Mouse (Mus musculus) liver, embryonic 13.5 days (tissue): Measurements from ENCODE around the gene Zfp334. TPM values are rescaled to one million over a fixed set of nuclear protein-coding genes. Genes with fewer than 3 reads are reported as not detected.

ENCODE experiments used
- ATAC-seq: fragments of 200-750 bp; cut with Nextera tagmentation; 2 replicates; pipeline ENCODE4 v1.8.0; 2017; ENCODE audit warnings: low read depth, mild to moderate bottlenecking, moderate number of reproducible peaks, moderate library complexity
- DNase-seq: peaks from one replicate; pipeline ENCODE4 v3.0.0; 2022
- H3K27ac ChIP-seq: fragments of 300-500 bp; sonication (generic); 2 replicates; pipeline ENCODE4 v1.5.1; 2015; ENCODE audit warnings: moderate library complexity, mild to moderate bottlenecking, inconsistent platforms
- H3K27me3 ChIP-seq: fragments of 300-500 bp; sonication (generic); 2 replicates; pipeline ENCODE4 v1.6.1; 2015; ENCODE audit warnings: mild to moderate bottlenecking, inconsistent platforms
- H3K36me3 ChIP-seq: fragments of 300-500 bp; sonication (generic); 2 replicates; pipeline ENCODE4 v1.6.1; 2015; ENCODE audit warnings: mild to moderate bottlenecking, inconsistent platforms
- H3K4me1 ChIP-seq: fragments of 300-500 bp; sonication (generic); replicated peaks from 2 replicates; pipeline ENCODE4 v1.6.1; 2015; ENCODE audit warnings: inconsistent platforms
- H3K4me2 ChIP-seq: fragments of 300-500 bp; sonication (generic); 2 replicates; pipeline ENCODE4 v1.6.1; 2015; ENCODE audit warnings: inconsistent platforms, mild to moderate bottlenecking, moderate library complexity
- H3K4me3 ChIP-seq: fragments of 300-500 bp; sonication (generic); replicated peaks from 2 replicates; pipeline ENCODE4 v1.5.1; 2015; ENCODE audit warnings: mild to moderate bottlenecking, inconsistent platforms
- H3K9ac ChIP-seq: fragments of 300-500 bp; sonication (generic); 2 replicates; pipeline ENCODE4 v1.6.1; 2015; ENCODE audit warnings: mild to moderate bottlenecking, inconsistent platforms
- H3K9me3 ChIP-seq: fragments of 300-500 bp; sonication (generic); replicated peaks from 2 replicates; pipeline ENCODE4 v1.6.1; 2016; ENCODE audit warnings: inconsistent platforms
- WGBS: fragments of 180-500 bp; shearing (Covaris S2); methylation state at CpG from one replicate; pipeline ENCODE4 v1.1.7; 2015; ENCODE audit not compliant: insufficient replicate concordance; 5-methylcytosine and 5-hydroxymethylcytosine counted together
- polyA plus RNA-seq: library from polyadenylated mRNA; unstranded; fragments of >200 nt; fragmentation: Nextera tagmentation; extraction: Ambion mirVana; gene quantifications from 2 replicates; pipeline ENCODE4 v1.2.1, GENCODE M21; 2015

The Zfp334 gene
- 0.97 and 1.0 TPM in 2 replicates for polyA plus RNA-seq

DNA sequence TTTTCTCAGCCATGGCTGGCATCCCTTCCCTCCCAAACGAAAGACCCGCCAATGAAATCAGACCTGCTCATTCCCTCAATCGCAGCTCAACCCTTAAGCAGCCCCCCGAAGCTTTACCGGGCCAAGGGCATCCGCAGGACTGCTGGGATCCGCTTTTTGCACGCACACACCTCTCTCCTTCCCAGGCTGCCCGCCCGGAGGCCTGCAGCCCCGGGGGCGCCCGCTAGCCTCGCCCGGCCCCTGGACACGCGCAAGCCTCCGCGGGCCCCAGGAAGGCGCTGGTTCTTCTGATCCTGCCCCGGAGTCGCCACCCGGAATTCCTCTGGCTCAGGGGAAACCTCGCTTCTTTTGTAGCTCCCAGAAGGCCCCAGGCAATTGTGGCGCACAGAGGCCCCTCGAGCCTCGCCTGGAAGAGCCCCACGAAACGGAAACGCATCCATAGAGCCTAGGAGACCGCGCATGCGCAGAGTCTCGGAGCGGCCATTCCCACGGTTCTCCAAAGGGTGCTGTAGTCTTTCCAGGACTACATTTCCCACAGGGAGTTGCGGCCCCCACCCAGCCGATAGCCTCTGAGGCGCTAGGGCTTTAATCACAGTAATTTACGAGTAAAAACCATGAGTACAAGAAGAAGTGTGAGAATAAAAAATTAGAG, at the start of gene Zfp334:
Gene Zfp334, minus strand, starts transcription at position 416 of the 652 bp plus-strand sequence.
- Histone ChIP-seq H3K4me2 (peak within 1 kb of the TSS; percentile 53), H3K27ac (peak within 1 kb of the TSS; percentile 43; the same call in 1 of the 2 replicates), H3K4me3 (peak within 1 kb of the TSS; percentile 58), H3K36me3 (peaks cover 23% of the 10 kb centered on the region), H3K27me3 (peaks cover 9% of the 10 kb centered on the region), H3K4me1 (peaks cover 11% of the 10 kb centered on the region; the same call in 1 of the 2 replicates), H3K9me3 (no peaks in the 10 kb centered on the region), H3K9ac (peak within 1 kb of the TSS; percentile 60)
- 2% methylated on average over 40 of the region's 40 CpGs for WGBS
- ATAC-seq (peak; percentile 65), DNase-seq (peak; percentile 41)

DNA sequence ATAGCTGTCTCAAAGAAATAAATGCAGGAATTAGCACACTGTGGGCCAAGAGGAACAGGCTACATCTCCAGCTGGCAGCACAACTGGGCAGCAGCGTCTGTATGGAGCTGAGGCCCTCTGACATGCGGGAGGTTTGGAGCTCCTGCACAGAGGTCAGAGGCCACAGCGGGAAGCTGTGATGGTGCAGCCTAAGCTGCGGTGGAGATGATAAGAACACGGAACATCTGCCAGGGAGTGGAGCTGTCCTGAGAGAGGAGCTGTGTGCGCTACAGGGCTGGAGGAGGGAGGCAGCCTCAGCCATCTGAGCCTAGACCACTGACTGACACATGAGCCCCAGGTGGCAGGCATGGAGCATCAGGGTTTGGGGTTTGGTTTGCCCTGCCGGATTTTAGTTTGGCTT, 40.6 kb upstream of the Zfp334 start:
- no peak overlapping the region for H3K4me3 ChIP-seq
- no peaks in the 10 kb centered on the region for H3K36me3 ChIP-seq
- DNase-seq (no peak), ATAC-seq (no peak)
- no peak overlapping the region for H3K27ac ChIP-seq
- H3K9me3 ChIP-seq: no peaks in the 10 kb centered on the region
- H3K4me2 ChIP-seq: no peak overlapping the region
- 28% methylated on average over 7 of the region's 7 CpGs for WGBS
- H3K9ac ChIP-seq: no peak overlapping the region
- H3K4me1 ChIP-seq: 0 out of 2 replicates have a peak, but pooled peaks cover 3% of the 10 kb centered on the region
- H3K27me3 ChIP-seq: no peaks in the 10 kb centered on the region

- WGBS: 47% methylated on average over 2 of the region's 2 CpGs
- DNase-seq (no peak), ATAC-seq (no peak)
- H3K4me3 ChIP-seq: no peak overlapping the region
- no peaks in the 10 kb centered on the region for H3K27me3 ChIP-seq
- H3K4me2 ChIP-seq: no peak overlapping the region
- peaks cover 15% of the 10 kb centered on the region for H3K4me1 ChIP-seq
- no peaks in the 10 kb centered on the region for H3K36me3 ChIP-seq
- no peak overlapping the region for H3K27ac ChIP-seq
- H3K9me3 ChIP-seq: no peaks in the 10 kb centered on the region
- H3K9ac ChIP-seq: no peak overlapping the region
These were observed 32.1 kb upstream of the Zfp334 start for GRCm38 (mm10) chr2:165420195-165420594.

GRCm38 (mm10) chr2:165419670-165420111, 31.6 kb upstream of the Zfp334 start:
- no peak overlapping the region for H3K4me3 ChIP-seq
- ATAC-seq: no peak
- DNase-seq: no peak
- no peak overlapping the region for H3K27ac ChIP-seq
- no peaks in the 10 kb centered on the region for H3K9me3 ChIP-seq
- no peak overlapping the region for H3K9ac ChIP-seq
- peaks cover 20% of the 10 kb centered on the region for H3K4me1 ChIP-seq
- H3K27me3 ChIP-seq: no peaks in the 10 kb centered on the region
- H3K4me2 ChIP-seq: no peak overlapping the region
- 55% methylated on average over 4 of the region's 4 CpGs for WGBS
- no peaks in the 10 kb centered on the region for H3K36me3 ChIP-seq

DNA sequence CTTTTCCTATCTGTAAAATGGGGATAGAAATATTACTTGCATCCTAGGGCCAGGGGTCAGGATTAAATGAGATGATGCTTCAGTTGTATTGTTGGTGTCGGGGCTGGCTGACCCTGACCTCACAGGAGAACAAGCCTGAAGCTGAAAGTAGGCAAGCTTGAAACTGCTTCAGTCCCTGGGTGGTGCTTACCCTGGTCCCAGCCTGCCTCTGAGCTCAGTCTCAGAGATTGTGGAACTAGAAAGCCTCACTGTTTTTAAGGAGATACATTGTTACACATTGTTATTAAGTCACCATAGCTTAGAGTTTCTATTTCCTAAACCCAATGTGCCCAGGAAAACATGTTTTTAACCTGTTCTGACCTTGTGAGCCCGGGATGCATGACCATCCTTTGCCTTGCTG, 30.5 kb upstream of the Zfp334 start:
- DNase-seq (no peak), ATAC-seq (no peak)
- H3K4me3 ChIP-seq: no peak overlapping the region
- no peaks in the 10 kb centered on the region for H3K9me3 ChIP-seq
- 55% methylated on average over 2 of the region's 2 CpGs for WGBS
- no peaks in the 10 kb centered on the region for H3K36me3 ChIP-seq
- H3K27ac ChIP-seq: no peak overlapping the region
- peaks cover 27% of the 10 kb centered on the region for H3K4me1 ChIP-seq
- H3K27me3 ChIP-seq: no peaks in the 10 kb centered on the region
- no peak overlapping the region for H3K9ac ChIP-seq
- H3K4me2 ChIP-seq: no peak overlapping the region

GRCm38 (mm10) chr2:165417291-165417690, 29.2 kb upstream of the Zfp334 start:
- WGBS: 66% methylated on average over 7 of the region's 7 CpGs
- no peak overlapping the region for H3K4me2 ChIP-seq
- ATAC-seq: peak; percentile 52
- peaks cover 27% of the 10 kb centered on the region for H3K4me1 ChIP-seq
- H3K4me3 ChIP-seq: no peak overlapping the region
- DNase-seq: no peak
- no peaks in the 10 kb centered on the region for H3K27me3 ChIP-seq
- no peaks in the 10 kb centered on the region for H3K9me3 ChIP-seq
- peak overlapping the region; percentile 55; the same call in 1 of the 2 replicates for H3K27ac ChIP-seq
- no peak overlapping the region for H3K9ac ChIP-seq
- H3K36me3 ChIP-seq: no peaks in the 10 kb centered on the region

- no peak overlapping the region for H3K4me2 ChIP-seq
- no peak overlapping the region for H3K4me3 ChIP-seq
- no peak overlapping the region for H3K9ac ChIP-seq
- no peaks in the 10 kb centered on the region for H3K36me3 ChIP-seq
- H3K4me1 ChIP-seq: peaks cover 27% of the 10 kb centered on the region
- H3K27ac ChIP-seq: no peak overlapping the region
- no peak for ATAC-seq
- no peaks in the 10 kb centered on the region for H3K27me3 ChIP-seq
- H3K9me3 ChIP-seq: no peaks in the 10 kb centered on the region
- no peak for DNase-seq
- WGBS: 58% methylated on average over 6 of the region's 6 CpGs
These were observed 27.7 kb upstream of the Zfp334 start for GRCm38 (mm10) chr2:165415795-165416194.

DNA sequence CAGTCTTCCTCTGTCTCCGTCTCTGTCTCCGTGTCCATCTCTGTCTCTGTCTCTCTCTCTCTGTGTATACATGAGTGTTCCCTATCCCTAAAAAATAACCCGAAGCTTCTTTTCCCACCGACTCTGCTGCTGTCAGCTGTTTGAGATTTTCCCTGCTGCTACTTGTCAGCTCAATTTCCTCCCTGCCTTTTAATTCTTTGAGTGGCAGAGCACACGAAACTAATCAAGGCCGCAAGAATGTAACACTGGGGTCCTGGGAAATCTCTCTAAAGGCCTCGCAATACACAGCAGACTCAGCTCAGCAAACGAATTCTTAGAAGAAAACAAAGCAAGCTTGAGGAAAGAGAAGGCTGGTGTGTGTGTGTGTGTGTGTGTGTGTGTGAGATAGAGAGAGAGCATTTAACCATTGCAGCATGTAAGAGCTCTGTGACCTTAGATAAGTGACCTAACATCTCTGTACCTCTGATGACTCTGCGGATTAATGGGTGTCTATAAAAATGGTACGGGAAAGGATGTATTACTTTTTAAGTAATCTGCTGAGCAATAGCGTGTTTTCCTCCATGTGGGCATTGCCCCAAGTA, 27.2 kb upstream of the Zfp334 start:
- Histone ChIP-seq H3K4me1 (peaks cover 27% of the 10 kb centered on the region), H3K9me3 (no peaks in the 10 kb centered on the region), H3K4me3 (no peak overlapping the region), H3K4me2 (no peak overlapping the region), H3K36me3 (no peaks in the 10 kb centered on the region), H3K9ac (no peak overlapping the region), H3K27me3 (no peaks in the 10 kb centered on the region), H3K27ac (0 out of 2 replicates have a peak overlapping the region, but pooled peaks have one; percentile 23)
- ATAC-seq: peak; percentile 52; the same call in 1 of the 2 replicates
- 42% methylated on average over 11 of the region's 11 CpGs for WGBS
- no peak for DNase-seq

GRCm38 (mm10) chr2:165414321-165414720, 26.3 kb upstream of the Zfp334 start:
- Histone ChIP-seq H3K27me3 (no peaks in the 10 kb centered on the region), H3K4me3 (no peak overlapping the region), H3K4me1 (peaks cover 27% of the 10 kb centered on the region), H3K9ac (no peak overlapping the region), H3K4me2 (no peak overlapping the region), H3K27ac (no peak overlapping the region), H3K36me3 (no peaks in the 10 kb centered on the region), H3K9me3 (no peaks in the 10 kb centered on the region)
- WGBS: 49% methylated on average over 5 of the region's 5 CpGs
- DNase-seq (no peak), ATAC-seq (no peak)

- Histone ChIP-seq H3K27me3 (no peaks in the 10 kb centered on the region), H3K4me1 (peaks cover 27% of the 10 kb centered on the region), H3K36me3 (no peaks in the 10 kb centered on the region), H3K9me3 (no peaks in the 10 kb centered on the region), H3K27ac (no peak overlapping the region), H3K4me3 (no peak overlapping the region), H3K9ac (no peak overlapping the region), H3K4me2 (no peak overlapping the region)
- DNase-seq (no peak), ATAC-seq (no peak)
- WGBS: 29% methylated on average over 3 of the region's 3 CpGs
These were observed 25.8 kb upstream of the Zfp334 start for GRCm38 (mm10) chr2:165413884-165414283.

DNA sequence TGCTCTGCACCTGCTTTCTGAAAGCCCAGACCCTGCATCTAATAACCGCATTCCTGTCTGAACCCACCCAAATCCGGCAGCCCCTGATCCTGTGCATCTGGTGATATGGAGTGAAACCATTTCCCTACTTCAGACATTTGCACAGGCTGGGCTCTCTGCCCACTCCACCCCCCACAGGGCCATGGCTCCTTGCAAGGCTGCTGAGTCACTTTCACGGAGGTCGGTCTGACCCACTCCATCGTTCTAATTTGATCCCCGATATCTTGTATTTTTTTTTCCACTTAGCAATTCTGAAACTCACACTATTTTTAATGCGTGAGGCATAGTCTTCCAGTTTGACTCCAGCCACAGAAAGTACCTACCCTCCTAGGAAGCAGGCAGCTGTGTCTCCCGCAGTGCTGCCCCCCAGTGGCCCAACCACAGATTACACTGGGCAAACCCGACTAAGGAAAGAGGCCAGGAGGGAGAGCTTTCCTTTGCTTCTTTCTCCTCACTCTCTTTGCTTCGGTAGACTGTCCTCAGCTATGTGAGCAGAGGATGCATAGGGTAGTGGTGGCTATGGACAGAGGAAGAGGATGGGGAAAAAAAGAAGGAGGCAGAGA, 19.7 kb upstream of the Zfp334 start:
- Histone ChIP-seq H3K4me2 (no peak overlapping the region), H3K9me3 (no peaks in the 10 kb centered on the region), H3K4me1 (peaks cover 37% of the 10 kb centered on the region), H3K4me3 (no peak overlapping the region), H3K9ac (no peak overlapping the region), H3K27ac (no peak overlapping the region), H3K36me3 (no peaks in the 10 kb centered on the region), H3K27me3 (no peaks in the 10 kb centered on the region)
- ATAC-seq (no peak), DNase-seq (peak; percentile 19)
- 41% methylated on average over 10 of the region's 10 CpGs for WGBS
